Mouse (Mus musculus): Measurements from ENCODE around the gene Cisd1.

DNA sequence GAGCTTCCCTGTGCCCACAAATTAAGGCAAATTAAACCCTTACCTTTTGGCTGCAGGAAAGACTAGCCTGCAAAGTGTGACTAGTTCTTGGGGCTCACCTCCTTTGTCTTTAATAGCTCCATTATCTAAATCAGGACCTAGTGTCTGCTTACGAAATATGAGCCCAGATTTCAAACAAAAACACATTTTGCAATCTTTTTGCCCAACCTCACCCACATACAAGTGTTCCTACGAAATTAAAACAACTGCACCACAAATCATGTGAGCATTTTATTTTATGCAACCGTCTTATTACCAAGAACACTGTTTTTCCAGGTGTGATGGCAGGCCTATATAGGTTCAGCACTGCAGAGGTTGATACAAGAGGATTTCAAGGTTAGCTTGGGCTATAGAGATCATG, 1.6 kb downstream of the Cisd1 start:
- TF ChIP-seq POLR2A (IDR thresholded peaks at IDR 0.05; ENCODE audit: extremely low read depth, insufficient read depth, low read length): no peak
- TF ChIP-seq CTCF (IDR thresholded peaks at IDR 0.05; ENCODE audit: low read depth, low read length): no peak
